Mouse (Mus musculus): ENCODE measurements around the gene Dtx4. TPM values are rescaled to one million over a fixed set of nuclear protein-coding genes. Genes with fewer than 3 reads are reported as not detected.

Dtx4 gene
- polyA plus RNA-seq, 1 experiment from 2014 or later, result 1.4 TPM

GRCm38 (mm10) chr19:12494187-12494458, 7.1 kb downstream of the Dtx4 start:
- Histone ChIP-seq H3K27ac (ENCODE audit: poor library complexity, severe bottlenecking) (no peak overlapping the region), H3K27me3 (replicated peaks) (peaks cover 19% of the 10 kb centered on the region), H3K4me2 (no peak overlapping the region), H3K36me3 (0 out of 2 replicates have a peak, but pooled peaks cover 2% of the 10 kb centered on the region), H3K4me1 (replicated peaks) (no peaks in the 10 kb centered on the region), H3K9me3 (replicated peaks) (no peaks in the 10 kb centered on the region), H3K4me3 (no peak overlapping the region), H3K9ac (no peak overlapping the region)
- no peak for ATAC-seq (ENCODE audit: insufficient number of reproducible peaks, low FRiP score)
- 68% methylated on average over 4 of the region's 4 CpGs for WGBS

DNA sequence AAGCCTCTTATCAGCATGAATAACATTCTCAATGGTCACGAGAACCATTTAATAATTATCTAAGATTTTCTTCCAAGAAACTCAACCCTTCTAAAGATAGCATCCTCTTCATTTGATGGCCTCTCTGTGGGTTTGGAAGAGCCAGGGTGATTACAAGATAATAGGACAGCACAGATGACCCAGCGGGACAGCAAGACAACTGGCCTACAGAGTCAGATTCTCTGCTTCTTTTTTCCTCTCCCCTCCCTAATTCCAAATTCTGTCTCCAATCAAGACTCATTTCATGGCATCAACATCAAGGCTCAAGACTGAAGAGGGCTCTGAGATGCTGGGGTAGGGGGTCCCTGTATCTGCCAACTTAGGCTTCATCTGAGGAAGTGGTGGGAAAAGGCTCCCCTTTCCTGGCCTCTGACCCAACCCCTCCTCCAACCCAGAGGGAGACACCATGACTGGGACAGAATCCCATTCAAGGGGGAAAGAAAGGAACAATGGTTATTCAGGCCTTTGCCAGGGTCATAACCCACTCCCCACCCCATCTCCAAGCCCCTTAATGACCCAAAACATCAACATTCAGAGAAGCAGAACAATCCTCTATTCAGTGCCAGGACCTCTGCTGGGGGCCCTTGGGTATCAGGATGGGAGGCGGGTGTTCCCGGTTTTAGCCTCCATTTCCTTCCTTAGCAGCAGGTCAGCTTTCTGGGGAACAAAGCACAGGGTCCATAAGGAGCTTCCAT, 7.6 kb downstream of the Dtx4 start:
- Histone ChIP-seq H3K4me3 (no peak overlapping the region), H3K9ac (no peak overlapping the region), H3K27me3 (replicated peaks) (peaks cover 14% of the 10 kb centered on the region), H3K4me1 (replicated peaks) (0 out of 2 replicates have a peak, but pooled peaks cover under 1% of the 10 kb centered on the region), H3K9me3 (replicated peaks) (no peaks in the 10 kb centered on the region), H3K36me3 (0 out of 2 replicates have a peak, but pooled peaks cover 2% of the 10 kb centered on the region), H3K4me2 (no peak overlapping the region), H3K27ac (ENCODE audit: poor library complexity, severe bottlenecking) (no peak overlapping the region)
- 54% methylated on average over 4 of the region's 4 CpGs for WGBS
- ATAC-seq (ENCODE audit: insufficient number of reproducible peaks, low FRiP score), result no peak

- ATAC-seq (ENCODE audit: insufficient number of reproducible peaks, low FRiP score), result no peak; the same call in 1 of the 2 replicates
- 0 out of 2 replicates have a peak, but pooled peaks cover 2% of the 10 kb centered on the region for H3K36me3 ChIP-seq
- no peak overlapping the region for H3K27ac ChIP-seq (ENCODE audit: poor library complexity, severe bottlenecking)
- H3K4me1 ChIP-seq (replicated peaks), result peaks cover 5% of the 10 kb centered on the region; the same call in 1 of the 2 replicates
- H3K9ac ChIP-seq, result no peak overlapping the region
- no peaks in the 10 kb centered on the region for H3K9me3 ChIP-seq (replicated peaks)
- H3K4me2 ChIP-seq, result no peak overlapping the region
- WGBS, result 77% methylated on average over 7 of the region's 7 CpGs
- no peaks in the 10 kb centered on the region for H3K27me3 ChIP-seq (replicated peaks)
- no peak overlapping the region for H3K4me3 ChIP-seq
These were observed 9.6 kb downstream of the Dtx4 start for GRCm38 (mm10) chr19:12491636-12492035.

GRCm38 (mm10) chr19:12489675-12490570, 11.3 kb downstream of the Dtx4 start:
- Histone ChIP-seq H3K9me3 (replicated peaks) (no peaks in the 10 kb centered on the region), H3K4me1 (replicated peaks) (peaks cover 10% of the 10 kb centered on the region; the same call in 1 of the 2 replicates), H3K36me3 (0 out of 2 replicates have a peak, but pooled peaks cover 2% of the 10 kb centered on the region), H3K9ac (no peak overlapping the region), H3K27me3 (replicated peaks) (no peaks in the 10 kb centered on the region), H3K4me2 (no peak overlapping the region), H3K4me3 (no peak overlapping the region), H3K27ac (ENCODE audit: poor library complexity, severe bottlenecking) (no peak overlapping the region)
- ATAC-seq (ENCODE audit: insufficient number of reproducible peaks, low FRiP score), result no peak
- 77% methylated on average over 11 of the region's 11 CpGs for WGBS

DNA sequence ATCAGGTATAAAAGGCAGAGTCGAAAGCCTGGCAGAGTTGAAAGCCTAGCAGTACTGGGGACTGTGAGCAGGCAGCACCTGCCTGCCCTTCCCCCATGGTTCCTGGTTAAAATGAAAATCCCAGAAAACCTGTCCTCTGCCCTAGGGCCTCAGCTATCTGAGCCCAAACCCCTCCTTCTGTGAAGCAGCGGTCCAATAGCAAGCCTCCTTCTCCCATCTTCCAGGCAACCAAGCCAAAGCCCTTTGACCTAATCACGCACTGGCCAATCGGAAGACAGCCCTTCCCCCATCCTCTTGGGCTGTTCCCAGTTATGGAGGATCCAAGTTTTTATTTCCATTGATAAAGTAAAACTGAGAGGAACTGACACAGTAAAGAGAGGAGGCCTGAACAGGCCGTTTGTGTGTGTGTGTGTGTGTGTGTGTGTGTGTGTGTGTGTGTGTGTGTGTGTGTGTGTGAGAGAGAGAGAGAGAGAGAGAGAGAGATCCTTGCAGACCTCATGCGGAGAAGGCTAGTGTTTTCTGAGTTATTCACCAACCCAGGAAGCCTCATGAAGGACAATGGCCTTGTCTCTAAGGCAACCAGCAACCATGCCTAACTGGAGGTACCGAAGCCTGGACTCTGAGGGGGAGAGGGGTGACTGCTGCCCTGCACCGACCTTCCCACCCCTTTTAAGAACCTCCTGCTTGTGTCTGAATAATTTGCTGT, 12.1 kb downstream of the Dtx4 start:
- Histone ChIP-seq H3K27ac (ENCODE audit: poor library complexity, severe bottlenecking) (no peak overlapping the region), H3K36me3 (0 out of 2 replicates have a peak, but pooled peaks cover 2% of the 10 kb centered on the region), H3K27me3 (replicated peaks) (no peaks in the 10 kb centered on the region), H3K9ac (no peak overlapping the region), H3K4me1 (replicated peaks) (peaks cover 18% of the 10 kb centered on the region), H3K4me3 (no peak overlapping the region), H3K4me2 (no peak overlapping the region), H3K9me3 (replicated peaks) (no peaks in the 10 kb centered on the region)
- ATAC-seq (ENCODE audit: insufficient number of reproducible peaks, low FRiP score), result no peak
- 35% methylated on average over 8 of the region's 8 CpGs for WGBS

GRCm38 (mm10) chr19:12488205-12488966, 12.9 kb downstream of the Dtx4 start:
- Histone ChIP-seq H3K36me3 (0 out of 2 replicates have a peak, but pooled peaks cover 2% of the 10 kb centered on the region), H3K9me3 (replicated peaks) (no peaks in the 10 kb centered on the region), H3K4me1 (replicated peaks) (peaks cover 19% of the 10 kb centered on the region), H3K4me2 (peak overlapping the region; percentile 23; the same call in 1 of the 2 replicates), H3K9ac (no peak overlapping the region), H3K27ac (ENCODE audit: poor library complexity, severe bottlenecking) (no peak overlapping the region), H3K4me3 (no peak overlapping the region), H3K27me3 (replicated peaks) (no peaks in the 10 kb centered on the region)
- 29% methylated on average over 9 of the region's 9 CpGs for WGBS
- no peak for ATAC-seq (ENCODE audit: insufficient number of reproducible peaks, low FRiP score)

GRCm38 (mm10) chr19:12487511-12488204, 13.6 kb downstream of the Dtx4 start:
- Histone ChIP-seq H3K27ac (ENCODE audit: poor library complexity, severe bottlenecking) (no peak overlapping the region), H3K4me1 (replicated peaks) (peaks cover 19% of the 10 kb centered on the region), H3K9ac (no peak overlapping the region), H3K9me3 (replicated peaks) (no peaks in the 10 kb centered on the region), H3K4me3 (no peak overlapping the region), H3K36me3 (0 out of 2 replicates have a peak, but pooled peaks cover 2% of the 10 kb centered on the region), H3K27me3 (replicated peaks) (no peaks in the 10 kb centered on the region), H3K4me2 (no peak overlapping the region)
- 84% methylated on average over 12 of the region's 12 CpGs for WGBS
- no peak for ATAC-seq (ENCODE audit: insufficient number of reproducible peaks, low FRiP score)

DNA sequence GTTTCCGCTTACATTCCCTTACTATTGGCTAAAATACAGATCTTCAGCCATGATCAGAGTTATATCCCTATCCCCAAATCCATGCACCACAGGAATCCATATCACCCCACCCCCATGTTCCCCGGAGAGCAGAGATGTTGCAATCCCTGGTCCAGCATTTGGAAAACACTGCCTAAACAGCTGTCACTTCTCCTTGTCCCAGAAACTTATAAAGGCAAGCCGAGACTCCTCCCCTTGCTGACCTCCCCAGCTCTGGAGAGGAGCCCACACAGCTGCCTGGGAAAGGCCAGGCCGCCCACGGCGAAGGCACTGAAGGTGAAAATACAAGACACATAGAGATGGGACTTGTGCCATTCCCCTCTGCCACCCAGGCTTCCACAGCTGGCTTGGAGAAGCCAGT, 14.4 kb downstream of the Dtx4 start:
- ATAC-seq (ENCODE audit: insufficient number of reproducible peaks, low FRiP score), result no peak
- no peak overlapping the region for H3K4me3 ChIP-seq
- H3K36me3 ChIP-seq, result 0 out of 2 replicates have a peak, but pooled peaks cover under 1% of the 10 kb centered on the region
- peaks cover 19% of the 10 kb centered on the region for H3K4me1 ChIP-seq (replicated peaks)
- H3K9ac ChIP-seq, result no peak overlapping the region
- no peak overlapping the region for H3K27ac ChIP-seq (ENCODE audit: poor library complexity, severe bottlenecking)
- no peaks in the 10 kb centered on the region for H3K9me3 ChIP-seq (replicated peaks)
- no peak overlapping the region for H3K4me2 ChIP-seq
- H3K27me3 ChIP-seq (replicated peaks), result no peaks in the 10 kb centered on the region
- whole genome bisulfite sequencing, result 69% methylated on average over 6 of the region's 6 CpGs

DNA sequence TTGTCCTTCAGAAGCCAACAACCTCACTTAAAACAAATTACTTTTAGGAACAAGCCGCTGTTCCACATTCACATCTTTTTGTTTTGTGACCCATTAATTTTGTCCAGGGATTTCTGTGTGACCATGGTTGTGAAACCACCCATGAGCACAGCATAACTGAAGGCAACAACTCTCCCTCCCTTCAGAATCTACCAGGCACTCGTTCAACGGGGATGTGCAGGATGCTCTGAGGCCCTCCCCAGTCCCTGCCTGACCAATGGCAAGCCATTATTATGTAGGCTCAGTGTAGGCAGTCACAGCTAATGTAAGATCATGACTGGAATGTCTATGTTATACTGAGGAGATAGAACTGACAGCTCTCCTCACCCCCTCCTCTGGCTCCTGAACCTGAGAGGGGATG, 15.6 kb downstream of the Dtx4 start:
- Histone ChIP-seq H3K4me3 (no peak overlapping the region), H3K27ac (ENCODE audit: poor library complexity, severe bottlenecking) (no peak overlapping the region), H3K36me3 (no peaks in the 10 kb centered on the region), H3K27me3 (replicated peaks) (no peaks in the 10 kb centered on the region), H3K4me1 (replicated peaks) (peaks cover 19% of the 10 kb centered on the region), H3K4me2 (no peak overlapping the region), H3K9ac (no peak overlapping the region), H3K9me3 (replicated peaks) (no peaks in the 10 kb centered on the region)
- WGBS, result 59% methylated on average over 3 of the region's 3 CpGs
- no peak for ATAC-seq (ENCODE audit: insufficient number of reproducible peaks, low FRiP score)

DNA sequence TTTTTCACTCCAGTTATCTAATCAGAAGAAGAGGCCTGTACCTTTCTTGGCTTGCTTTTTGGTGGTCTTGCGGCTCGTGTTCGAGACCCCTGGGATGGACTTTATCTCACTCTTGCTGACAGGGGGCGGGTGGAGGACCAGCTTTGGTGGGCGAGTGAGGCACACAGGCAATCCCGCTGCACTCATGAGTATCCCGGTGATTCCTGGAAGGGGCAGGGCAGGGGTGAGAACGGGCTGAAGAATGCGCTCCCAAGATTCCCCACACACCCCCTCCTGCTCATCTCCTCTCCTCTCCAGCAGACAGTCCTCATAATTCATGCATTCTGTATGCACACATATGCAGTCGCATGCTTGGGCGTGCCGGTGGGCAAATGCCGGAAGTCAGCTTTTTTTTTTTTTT, 16.0 kb downstream of the Dtx4 start:
- Histone ChIP-seq H3K4me3 (no peak overlapping the region), H3K27me3 (replicated peaks) (no peaks in the 10 kb centered on the region), H3K27ac (ENCODE audit: poor library complexity, severe bottlenecking) (no peak overlapping the region), H3K4me2 (no peak overlapping the region), H3K36me3 (no peaks in the 10 kb centered on the region), H3K4me1 (replicated peaks) (peaks cover 19% of the 10 kb centered on the region), H3K9ac (no peak overlapping the region), H3K9me3 (replicated peaks) (no peaks in the 10 kb centered on the region)
- WGBS, result 38% methylated on average over 13 of the region's 13 CpGs
- no peak for ATAC-seq (ENCODE audit: insufficient number of reproducible peaks, low FRiP score)
